Mouse (Mus musculus) spleen, postnatal 36 days (tissue): ENCODE measurements around the gene Ica1l.

Experiments used
- DNase-seq, 2 experiments: peaks; one replicate each; pipeline ENCODE4 v3.0.0; 2022; ENCODE audit warnings: low spot score in 2 of 2, mixed read lengths in 1 of 2

Gene Ica1l

DNA sequence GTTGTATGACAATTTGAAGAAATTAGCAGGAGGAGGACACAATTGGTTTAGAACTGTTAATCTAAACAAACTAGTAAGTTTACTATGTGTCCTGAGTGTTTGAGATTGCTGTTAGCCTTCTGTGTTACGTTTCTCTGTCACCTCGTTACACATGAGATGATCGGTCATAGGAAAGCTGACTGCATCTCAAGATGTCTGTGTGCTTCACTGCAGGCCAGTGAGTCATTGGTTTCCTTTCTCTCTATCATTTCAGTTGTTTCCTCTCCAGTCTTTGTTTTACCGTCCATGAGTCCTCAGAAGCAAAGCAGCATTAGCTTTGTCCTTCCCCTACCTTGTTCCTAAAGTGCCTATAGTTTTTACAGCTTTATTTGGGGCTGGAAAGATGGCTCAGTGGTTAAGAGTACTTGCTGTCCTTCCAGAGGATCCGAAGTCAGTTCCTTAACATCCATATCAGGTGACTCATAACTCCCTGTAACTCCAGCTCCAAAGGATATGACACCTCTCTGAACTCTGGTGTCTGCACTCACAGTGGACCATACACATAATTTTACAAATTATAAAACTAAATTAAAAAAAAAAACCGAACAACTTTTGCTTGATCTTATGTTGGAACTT, 76.7 kb downstream of the Ica1l start:
- DNase-seq = no peak

- DNase-seq = no peak
Measured at GRCm38 (mm10) chr1:59959941-59960340, 83.0 kb downstream of the Ica1l start.

DNA sequence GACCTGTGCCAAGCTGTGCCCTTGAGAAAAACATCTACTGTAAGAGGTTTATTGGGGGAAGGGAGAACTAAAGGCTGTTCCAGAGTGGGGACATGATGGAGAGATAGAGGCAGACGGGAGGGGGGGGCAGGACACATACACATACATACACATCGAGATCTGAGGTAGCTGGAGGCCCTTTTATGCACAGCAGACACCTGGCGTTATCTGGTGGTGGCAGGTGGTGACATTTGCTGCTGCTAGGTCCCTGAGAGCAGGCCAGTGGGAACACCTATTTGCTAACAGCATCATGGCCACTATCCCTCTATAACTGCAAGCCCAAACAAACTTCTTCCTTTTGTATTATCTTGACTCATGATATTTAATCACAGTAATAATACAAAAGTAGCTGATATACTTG, 85.8 kb downstream of the Ica1l start:
- no peak for DNase-seq

DNA sequence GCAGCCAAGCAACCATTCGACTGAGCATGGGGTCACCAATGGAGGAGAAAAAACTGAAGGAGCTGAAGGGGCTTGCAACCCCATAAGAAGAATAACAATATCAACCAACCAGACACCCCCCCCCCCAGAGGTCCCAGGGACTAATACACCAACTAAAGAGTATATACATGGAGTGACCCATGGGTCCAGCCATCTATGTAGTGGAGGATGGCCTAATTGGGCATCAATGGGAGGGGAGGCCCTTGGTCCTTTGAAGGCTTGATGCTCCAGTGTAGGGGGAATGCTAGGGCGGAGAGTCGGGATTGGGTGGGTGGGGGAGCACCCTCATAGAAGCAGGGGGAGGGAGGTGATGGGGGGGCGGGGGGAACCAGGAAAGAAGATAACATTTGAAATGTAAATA, 95.5 kb downstream of the Ica1l start:
- no peak for DNase-seq

DNA sequence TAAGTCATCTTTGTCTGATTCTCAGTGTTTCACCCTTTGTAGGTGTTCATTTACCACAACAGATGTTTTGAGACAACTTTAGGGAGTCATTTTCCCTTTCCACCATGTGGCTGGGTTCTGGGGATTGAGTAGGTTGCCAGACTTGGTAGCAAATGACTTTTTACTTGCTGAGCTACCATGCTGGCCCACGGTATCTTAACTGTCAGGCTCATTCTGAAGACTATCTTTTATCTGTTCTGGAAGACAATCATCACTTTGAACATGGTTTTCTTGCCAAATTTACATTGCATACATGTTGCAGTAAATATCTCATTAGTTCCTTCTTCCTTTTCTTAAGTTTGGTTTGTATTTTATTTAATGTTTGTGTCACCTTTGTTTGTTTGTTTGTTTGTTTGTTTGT, 97.0 kb downstream of the Ica1l start:
- DNase-seq = no peak

DNA sequence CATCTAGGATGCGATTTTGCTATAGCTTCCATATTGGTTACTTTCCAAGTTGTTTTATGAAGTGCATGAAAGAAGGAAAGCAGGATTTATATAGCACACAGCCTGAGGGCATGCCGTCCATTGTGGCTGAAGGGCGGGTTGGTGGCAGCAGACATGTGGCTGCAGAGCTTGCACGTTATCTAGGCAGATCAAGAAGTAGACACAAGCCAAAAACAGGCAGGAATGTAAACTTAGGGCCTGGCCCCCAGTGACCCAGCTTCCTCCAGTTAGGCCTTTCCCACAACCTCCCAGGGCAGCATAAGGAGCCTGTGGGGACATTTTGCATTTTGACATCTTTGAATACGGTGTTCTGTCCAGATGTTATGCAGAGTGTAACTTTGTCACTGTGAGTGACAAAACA, 99.2 kb downstream of the Ica1l start:
- no peak for DNase-seq

DNA sequence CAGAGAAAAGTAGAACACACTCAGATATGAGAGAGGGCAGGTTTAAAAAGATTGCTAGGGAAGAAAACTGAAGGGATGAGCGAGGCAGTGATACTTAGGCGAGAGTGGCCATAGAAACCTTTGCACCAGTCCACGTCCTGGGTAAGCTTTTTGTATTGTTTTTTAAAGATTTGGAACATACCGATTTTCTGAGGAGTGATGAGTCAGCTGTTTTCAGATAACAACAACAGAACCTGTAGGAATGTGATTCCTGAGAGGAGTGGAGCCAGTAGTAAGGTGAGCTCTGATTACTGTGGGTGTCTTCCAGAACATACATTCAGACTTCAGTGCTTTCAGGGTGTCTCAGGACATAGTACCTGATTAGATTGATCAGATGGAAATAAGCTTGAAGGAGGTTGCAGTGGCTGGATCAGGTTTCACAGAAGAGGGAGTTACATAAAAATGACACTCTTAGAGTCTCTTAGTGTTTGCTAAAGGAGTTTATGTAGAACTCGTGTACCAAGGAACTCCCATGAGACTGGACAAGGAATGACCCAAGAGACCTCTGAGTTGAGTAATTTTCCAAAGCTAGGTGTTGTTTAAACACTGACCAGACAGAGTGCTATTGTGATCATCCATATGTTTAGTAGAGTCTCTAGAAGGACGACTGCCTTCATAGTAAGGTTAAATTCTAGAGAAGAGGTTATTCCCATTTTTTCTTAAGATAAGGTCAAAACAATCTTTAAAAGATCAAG, 100.8 kb downstream of the Ica1l start:
- DNase-seq = no peak

DNA sequence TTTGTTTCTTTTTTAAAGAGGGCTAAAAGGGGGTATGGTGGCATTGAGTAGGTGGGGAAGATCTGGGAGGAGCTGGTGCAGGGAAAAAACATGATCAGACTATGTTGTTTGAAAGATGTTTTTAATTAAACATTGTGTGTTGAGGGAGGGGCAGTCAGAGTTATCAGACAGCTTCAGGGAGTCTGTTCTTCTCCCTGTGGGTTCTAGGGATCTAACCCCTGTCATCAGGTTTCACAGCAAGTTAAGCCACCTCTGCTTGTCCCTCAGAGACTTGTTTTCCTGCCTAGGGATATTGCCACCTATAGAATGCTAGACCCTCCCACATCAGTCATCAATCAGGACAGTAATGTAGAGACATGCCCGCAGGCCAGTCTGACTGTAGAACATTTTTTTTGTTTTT, 101.9 kb downstream of the Ica1l start:
- no peak for DNase-seq

GRCm38 (mm10) chr1:59932991-59933390, 110.0 kb downstream of the Ica1l start:
- no peak for DNase-seq
